Mouse (Mus musculus): ENCODE measurements around the gene Slain2. TPM values are rescaled to one million over a fixed set of nuclear protein-coding genes. Genes with fewer than 3 reads are reported as not detected.
A peak's percentile ranks its signal among the peaks of the same experiment; 100 is the strongest.

Gene Slain2
- total RNA-seq, 2 experiments from 2014 or later, result 76.2 to 79.5 TPM

DNA sequence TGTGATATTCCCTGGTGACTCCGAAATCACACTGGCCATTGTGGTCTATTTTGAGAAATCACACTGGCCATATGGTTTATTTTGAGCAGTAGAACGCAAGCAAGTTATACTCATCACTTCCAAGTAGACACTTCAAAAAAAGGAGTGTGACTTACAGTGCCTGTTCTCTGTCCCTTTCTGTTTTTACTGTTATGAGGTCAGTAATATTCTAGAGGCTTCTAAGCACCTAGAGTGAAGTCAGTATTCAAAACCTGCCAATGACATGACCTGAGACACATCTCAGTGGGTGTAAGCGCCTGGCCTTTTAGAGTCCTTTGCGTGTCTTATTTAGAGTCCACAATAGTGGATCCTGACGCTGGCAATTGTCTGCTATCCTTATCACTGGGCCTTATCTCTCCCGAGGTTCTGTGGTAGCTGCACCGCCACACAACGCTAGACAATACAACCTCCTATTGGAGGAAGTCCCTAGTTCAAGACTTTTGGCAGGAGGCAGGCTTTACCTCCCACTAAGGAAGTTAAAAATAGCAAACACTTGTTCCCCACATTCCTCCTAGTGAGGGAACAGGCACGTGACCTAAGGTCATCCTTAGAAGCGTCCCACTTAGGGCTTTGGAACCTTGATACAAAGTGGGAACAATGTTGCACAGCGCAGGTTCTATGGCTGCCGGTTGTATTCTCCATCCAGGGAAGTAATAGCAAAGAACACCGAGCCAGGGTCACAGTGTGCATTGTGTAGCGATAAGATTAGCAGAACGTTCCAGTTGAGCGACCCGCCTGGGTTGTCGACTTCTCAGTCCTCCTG lies 17.4 kb upstream of the Slain2 start:
- intact Hi-C loops (cut with DNase I; ENCODE audit: low total_unique reads), result loop anchor here (5.0 kb wide), 1 partner anchor 61 kb away; no protein-coding TSS in a partner anchor
- no peak for DNase-seq

DNA sequence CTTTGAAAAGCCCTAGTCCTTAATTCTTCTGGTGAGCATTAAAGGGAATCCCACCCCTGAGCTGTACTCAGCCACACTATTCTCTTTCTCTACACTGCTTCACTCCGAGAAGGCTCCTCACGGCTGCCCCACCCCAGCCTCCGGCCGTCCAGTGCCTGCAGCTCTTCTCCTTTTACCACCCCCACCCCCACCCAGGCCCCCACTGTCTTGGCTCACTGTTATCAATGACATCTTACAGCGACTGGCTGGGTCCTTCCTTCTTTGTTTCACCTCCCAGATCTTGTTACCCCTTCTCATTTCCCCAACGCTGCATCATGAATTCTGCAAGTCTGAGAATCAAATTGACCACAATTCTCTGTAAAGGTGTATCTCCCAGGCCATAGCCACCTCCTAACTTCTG lies 16.1 kb upstream of the Slain2 start:
- intact Hi-C loops (cut with DNase I; ENCODE audit: low total_unique reads), result loop anchor here (5.0 kb wide), 1 partner anchor 59 kb away; no protein-coding TSS in a partner anchor
- no peak for DNase-seq

- DNase-seq, result no peak
- intact Hi-C loops (cut with DNase I; ENCODE audit: low total_unique reads), result loop anchor here (5.0 kb wide), 1 partner anchor 58 kb away; no protein-coding TSS in a partner anchor
These were observed 14.8 kb upstream of the Slain2 start for GRCm38 (mm10) chr5:72899255-72899654.

- intact Hi-C loops (cut with DNase I; ENCODE audit: low total_unique reads), result no loop called here
These were observed 12.2 kb upstream of the Slain2 start for GRCm38 (mm10) chr5:72901866-72902265.

DNA sequence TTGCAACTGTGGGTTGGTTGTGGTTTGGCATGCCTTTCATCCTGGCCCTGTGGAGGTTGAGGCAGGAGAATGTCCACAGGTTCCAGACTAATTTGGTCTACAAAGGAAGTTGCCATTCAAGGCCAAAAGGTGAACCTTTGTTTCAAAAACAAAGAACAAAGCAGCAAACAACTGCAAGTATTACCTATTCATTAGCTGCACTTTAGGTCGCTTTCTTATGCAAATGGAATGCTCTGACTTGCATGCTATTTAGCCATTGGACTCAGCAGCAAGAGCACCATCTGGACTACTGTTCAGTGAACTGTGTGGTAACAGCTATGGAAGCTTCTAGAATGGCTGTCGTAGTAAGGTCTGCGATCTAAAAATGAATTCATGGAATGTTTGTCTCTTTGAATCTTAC lies 11.8 kb upstream of the Slain2 start:
- DNase-seq, result no peak
- intact Hi-C loops (cut with DNase I; ENCODE audit: low total_unique reads), result no loop called here

More at GRCm38 (mm10) chr5:72901866-72902265, 12.2 kb upstream of the Slain2 start:
- no peak for DNase-seq

DNA sequence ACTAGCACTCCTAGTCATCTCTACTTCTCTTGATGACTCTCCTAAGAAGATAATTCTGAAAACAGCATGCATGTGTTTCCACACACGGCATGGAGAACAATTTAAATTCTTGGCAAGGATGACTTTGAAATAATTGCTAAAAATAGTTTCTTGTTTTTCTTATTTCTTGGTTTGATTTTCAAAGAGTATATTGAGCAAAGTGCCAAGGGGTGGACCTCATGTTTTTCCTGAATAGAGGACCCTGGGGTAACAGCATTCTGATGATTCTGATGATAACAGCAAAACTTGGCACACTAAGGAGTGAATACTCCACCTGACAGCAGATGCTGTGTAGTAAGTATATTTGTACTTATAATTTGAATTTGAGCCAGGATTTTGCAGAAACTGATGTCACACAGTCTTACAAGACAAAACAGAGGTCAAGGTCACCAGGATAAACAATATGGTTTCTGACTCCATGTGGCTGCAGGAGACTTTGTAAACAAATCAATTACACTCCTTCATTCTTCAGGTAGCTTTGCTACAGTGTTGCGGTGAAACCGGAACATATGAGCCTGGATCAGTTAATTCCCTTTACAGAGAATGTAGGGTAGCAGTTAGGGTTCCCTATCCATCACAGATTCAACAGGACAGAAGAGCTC lies 11.1 kb upstream of the Slain2 start:
- intact Hi-C loops (cut with DNase I; ENCODE audit: low total_unique reads), result no loop called here
- DNase-seq, result no peak

GRCm38 (mm10) chr5:72904903-72905790 lies 9.0 kb upstream of the Slain2 start:
- intact Hi-C loops (cut with DNase I; ENCODE audit: low total_unique reads), result no loop called here
- DNase-seq, result no peak

GRCm38 (mm10) chr5:72907402-72907801 lies 6.7 kb upstream of the Slain2 start:
- no peak for DNase-seq

GRCm38 (mm10) chr5:72908324-72908936 lies 5.7 kb upstream of the Slain2 start:
- intact Hi-C loops (cut with DNase I; ENCODE audit: low total_unique reads), result no loop called here
- no peak for DNase-seq

More at GRCm38 (mm10) chr5:72907402-72907801, 6.7 kb upstream of the Slain2 start:
- intact Hi-C loops (cut with DNase I; ENCODE audit: low total_unique reads), result no loop called here

- intact Hi-C loops (cut with DNase I; ENCODE audit: low total_unique reads), result no loop called here
- no peak for DNase-seq
These were observed 4.7 kb upstream of the Slain2 start for GRCm38 (mm10) chr5:72909363-72909762.

DNA sequence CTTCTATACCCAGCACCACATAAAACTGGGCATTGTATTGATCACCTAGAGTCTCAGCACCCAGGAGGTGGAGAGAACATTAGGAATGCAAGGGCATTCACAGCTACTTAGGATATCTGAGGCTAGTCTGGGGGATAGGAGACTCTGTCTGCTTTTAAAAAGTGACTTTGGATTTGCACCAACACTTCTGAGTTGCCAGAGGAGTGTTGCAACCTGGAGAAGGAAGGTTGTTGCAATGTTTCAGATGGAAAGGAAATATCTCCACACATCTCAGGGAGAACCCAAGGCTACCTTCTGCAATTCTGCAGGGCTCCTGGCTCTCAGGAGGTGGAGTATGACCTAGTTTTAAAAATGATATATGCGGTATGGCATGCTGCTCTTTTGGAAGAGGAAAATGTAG lies 3.7 kb upstream of the Slain2 start:
- DNase-seq, result no peak
- intact Hi-C loops (cut with DNase I; ENCODE audit: low total_unique reads), result no loop called here

- intact Hi-C loops (cut with DNase I; ENCODE audit: low total_unique reads), result no loop called here
- no peak for DNase-seq
These were observed 2.8 kb upstream of the Slain2 start for GRCm38 (mm10) chr5:72911284-72911683.

- DNase-seq, result peak; percentile 62
- intact Hi-C loops (cut with DNase I; ENCODE audit: low total_unique reads), result no loop called here
These were observed 793 bp downstream of the Slain2 start for GRCm38 (mm10) chr5:72914633-72915561.

GRCm38 (mm10) chr5:72916048-72916447 lies 1.9 kb downstream of the Slain2 start:
- intact Hi-C loops (cut with DNase I; ENCODE audit: low total_unique reads), result no loop called here
- DNase-seq, result no peak

GRCm38 (mm10) chr5:72916851-72917250 lies 2.7 kb downstream of the Slain2 start:
- no peak for DNase-seq
- intact Hi-C loops (cut with DNase I; ENCODE audit: low total_unique reads), result no loop called here

GRCm38 (mm10) chr5:72920416-72920815 lies 6.3 kb downstream of the Slain2 start:
- intact Hi-C loops (cut with DNase I; ENCODE audit: low total_unique reads), result no loop called here
- no peak for DNase-seq

- intact Hi-C loops (cut with DNase I; ENCODE audit: low total_unique reads), result no loop called here
- no peak for DNase-seq
These were observed 7.1 kb downstream of the Slain2 start for GRCm38 (mm10) chr5:72921171-72921570.

DNA sequence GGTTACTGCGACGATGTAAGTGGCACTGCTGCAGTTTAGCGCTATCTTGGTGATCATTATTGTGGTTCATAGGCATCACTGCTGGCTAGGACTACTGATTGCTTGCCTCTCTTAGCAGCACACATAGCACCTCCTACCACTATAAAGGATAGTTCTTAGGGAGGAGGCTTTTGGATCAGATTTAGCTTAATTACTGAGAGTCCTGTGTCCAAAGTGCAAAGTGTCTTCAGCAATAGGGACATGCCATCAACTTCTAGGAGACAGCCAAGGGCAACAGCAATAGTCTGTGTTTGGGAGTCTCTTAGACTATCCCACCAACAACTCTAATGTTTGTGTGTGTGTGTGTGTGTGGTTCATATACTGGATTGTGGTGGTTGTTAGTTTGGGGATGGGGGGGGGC lies 8.7 kb downstream of the Slain2 start:
- intact Hi-C loops (cut with DNase I; ENCODE audit: low total_unique reads), result no loop called here
- DNase-seq, result no peak
